Comparison of ENCODE assay signal across 11 mouse cellular contexts in the genomic region with DNA sequence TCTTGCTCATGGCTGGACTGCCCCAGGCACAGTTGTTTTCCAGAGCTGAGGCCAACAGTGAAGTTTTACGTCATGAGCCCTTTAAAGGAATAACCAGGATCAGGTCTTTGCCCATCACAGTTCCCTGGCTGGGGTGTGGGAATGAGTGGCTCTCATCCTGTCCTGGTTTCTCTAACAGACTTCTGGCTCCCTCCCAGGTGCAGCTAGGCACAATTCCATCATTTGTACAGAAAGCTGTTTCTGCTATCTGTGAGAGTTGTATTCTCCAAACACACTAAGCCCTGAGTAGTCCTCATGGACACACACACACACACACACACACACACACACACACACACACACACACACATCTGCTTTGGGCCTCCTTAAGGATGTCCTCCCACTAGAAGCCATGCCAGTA.
DNase-seq lines count a peak whose midpoint lies in the region.
"Had no signal": no experiment of that assay in that cellular context is flagged by ENCODE, and none has a peak within 500 bp of the region (broad histone marks: within the 10 kb centered on the region; RNA-seq: fewer than 3 reads in every experiment).

No protein-coding gene starts in this region.

- peak; percentile 76 to 79 for DNase-seq in cerebellum, postnatal 14 days
- DNase-seq in cerebellum, adult 9-11 months, result no peak
- peak; percentile 5 for DNase-seq in layer of hippocampus, adult 11-12 months (ENCODE audit: low spot score)
- DNase-seq in layer of hippocampus, adult 9-10 months (ENCODE audit: low spot score), result no peak
- DNase-seq in left cerebral cortex, postnatal 4 days, result peak; percentile 3
- no peak for DNase-seq in left cerebral cortex, adult 8-10 months (ENCODE audit: low spot score in 2 of 2)
- DNase-seq: adrenal gland, postnatal 10 days; embryo, embryonic 11 days; gastrocnemius, adult 2 months; heart, adult 18-20 months; heart, postnatal 4 days had no signal

- intact Hi-C loops in left cerebral cortex, postnatal 4 days (cut with DNase I), result no loop called here

Comparison
In these comparisons a context has a peak if more than half of its experiments do, and no peak if none do; other contexts are left out.
1. DNase-seq: peak in cerebellum, postnatal 14 days (2 of 2), layer of hippocampus, adult 11-12 months (single experiment) and left cerebral cortex, postnatal 4 days (single experiment); none in cerebellum, adult 9-11 months (single experiment), layer of hippocampus, adult 9-10 months (single experiment) and left cerebral cortex, adult 8-10 months (0 of 2).